22 mouse cellular contexts compared by ENCODE assay signal in genomic region chr1:38417196-38417595, GRCm38 (mm10).
DNase-seq lines count a peak whose midpoint lies in the region; ATAC-seq lines count a peak whose summit lies in the region.
"Had no signal": no experiment of that assay in that cellular context is flagged by ENCODE, and none has a peak within 500 bp of the region (broad histone marks: within the 10 kb centered on the region; RNA-seq: fewer than 3 reads in every experiment).

No protein-coding gene starts in this region.

- no peaks in the 10 kb centered on the region for H3K9me3 ChIP-seq in forebrain, embryonic 12.5 days
- H3K9me3 ChIP-seq in forebrain, embryonic 11.5 days (ENCODE audit: control insufficient read depth, low read length), result no peaks in the 10 kb centered on the region
- H3K9me3 ChIP-seq in midbrain, embryonic 15.5 days, result no peaks in the 10 kb centered on the region
- H3K9me3 ChIP-seq in midbrain, embryonic 11.5 days (ENCODE audit: control insufficient read depth, low read length), result no peaks in the 10 kb centered on the region
- no peaks in the 10 kb centered on the region for H3K9me3 ChIP-seq in hindbrain, embryonic 16.5 days (ENCODE audit: control insufficient read depth, low read length)
- H3K9me3 ChIP-seq: G1E; liver, embryonic 15.5 days had no signal

- H3K4me2 ChIP-seq in forebrain, embryonic 12.5 days, result no peak overlapping the region
- H3K4me2 ChIP-seq in forebrain, embryonic 11.5 days (ENCODE audit: low read depth, low read length, severe bottlenecking), result no peak overlapping the region
- H3K4me2 ChIP-seq in midbrain, embryonic 15.5 days, result no peak overlapping the region
- H3K4me2 ChIP-seq in midbrain, embryonic 11.5 days, result no peak overlapping the region
- H3K4me2 ChIP-seq in hindbrain, embryonic 16.5 days (ENCODE audit: low read length), result peak overlapping the region; percentile 11; the same call in 1 of the 2 replicates
- H3K4me2 ChIP-seq: liver, embryonic 15.5 days had no signal

- 0 out of 2 replicates have a peak, but pooled peaks have one; percentile 46 for ATAC-seq in forebrain, embryonic 12.5 days (ENCODE audit: low FRiP score)
- no peak for ATAC-seq in forebrain, embryonic 11.5 days (replicated peaks; ENCODE audit: low FRiP score)
- ATAC-seq in midbrain, embryonic 15.5 days (replicated peaks), result 0 out of 2 replicates have a peak, but pooled peaks have one; percentile 26
- no peak for ATAC-seq in midbrain, embryonic 11.5 days (ENCODE audit: low FRiP score)
- ATAC-seq in hindbrain, embryonic 16.5 days, result no peak
- ATAC-seq: CD4-positive, CD25-positive, alpha-beta regulatory T cell, adult 4 months; intestine, postnatal 0 days had no signal

- H3K27ac ChIP-seq in forebrain, embryonic 12.5 days, result peak overlapping the region; percentile 57; the same call in 1 of the 2 replicates
- H3K27ac ChIP-seq in forebrain, embryonic 11.5 days (ENCODE audit: low read depth, low read length), result no peak overlapping the region
- H3K27ac ChIP-seq in midbrain, embryonic 15.5 days, result peak overlapping the region; percentile 27; the same call in 1 of the 2 replicates
- H3K27ac ChIP-seq in midbrain, embryonic 11.5 days (ENCODE audit: low read depth, low read length), result no peak overlapping the region
- H3K27ac ChIP-seq in hindbrain, embryonic 16.5 days (ENCODE audit: low read depth, low read length), result peak overlapping the region; percentile 21; the same call in 1 of the 2 replicates
- H3K27ac ChIP-seq: liver, embryonic 15.5 days had no signal

- 42% methylated on average over 12 of the region's 12 CpGs for WGBS in forebrain, embryonic 12.5 days
- WGBS in forebrain, embryonic 11.5 days, result 46% methylated on average over 12 of the region's 12 CpGs
- WGBS in midbrain, embryonic 15.5 days, result 43% methylated on average over 12 of the region's 12 CpGs
- WGBS in midbrain, embryonic 11.5 days, result 54% methylated on average over 12 of the region's 12 CpGs
- WGBS in hindbrain, embryonic 16.5 days, result 35% methylated on average over 12 of the region's 12 CpGs

- peaks cover 21% of the 10 kb centered on the region for H3K4me1 ChIP-seq in forebrain, embryonic 12.5 days
- 0 out of 2 replicates have a peak, but pooled peaks cover 2% of the 10 kb centered on the region for H3K4me1 ChIP-seq in forebrain, embryonic 11.5 days (replicated peaks; ENCODE audit: control insufficient read depth, insufficient read depth, low read length)
- peaks cover 22% of the 10 kb centered on the region for H3K4me1 ChIP-seq in midbrain, embryonic 15.5 days
- peaks cover 5% of the 10 kb centered on the region for H3K4me1 ChIP-seq in midbrain, embryonic 11.5 days (ENCODE audit: control insufficient read depth, insufficient read depth, low read length)
- H3K4me1 ChIP-seq in hindbrain, embryonic 16.5 days (ENCODE audit: control insufficient read depth, insufficient read depth, low read depth, low read length), result peaks cover 12% of the 10 kb centered on the region
- H3K4me1 ChIP-seq: liver, embryonic 15.5 days had no signal

- no peak overlapping the region for H3K4me3 ChIP-seq in forebrain, embryonic 12.5 days (replicated peaks)
- no peak overlapping the region for H3K4me3 ChIP-seq in forebrain, embryonic 11.5 days (ENCODE audit: low read depth, low read length)
- H3K4me3 ChIP-seq in midbrain, embryonic 15.5 days, result no peak overlapping the region
- H3K4me3 ChIP-seq in midbrain, embryonic 11.5 days (ENCODE audit: low read depth, low read length), result no peak overlapping the region
- H3K4me3 ChIP-seq in hindbrain, embryonic 16.5 days (ENCODE audit: low read length), result no peak overlapping the region
- H3K4me3 ChIP-seq: erythroblast, embryonic 14.5 days; left cerebral cortex, adult 2 months; liver, embryonic 15.5 days; myocyte had no signal

- H3K9ac ChIP-seq in forebrain, embryonic 12.5 days, result no peak overlapping the region
- H3K9ac ChIP-seq in forebrain, embryonic 11.5 days (ENCODE audit: low read length), result no peak overlapping the region
- H3K9ac ChIP-seq in midbrain, embryonic 15.5 days, result no peak overlapping the region
- H3K9ac ChIP-seq in midbrain, embryonic 11.5 days (ENCODE audit: low read length), result no peak overlapping the region
- no peak overlapping the region for H3K9ac ChIP-seq in hindbrain, embryonic 16.5 days (ENCODE audit: low read depth, low read length)
- H3K9ac ChIP-seq: liver, embryonic 15.5 days had no signal

- no peak for DNase-seq in forebrain, embryonic 11.5 days (ENCODE audit: low spot score)
- DNase-seq in midbrain, embryonic 11.5 days (ENCODE audit: low spot score, missing footprints), result no peak
- no peak for DNase-seq in T-cell, adult 2 months (ENCODE audit: low spot score)
- DNase-seq in gastrocnemius, postnatal 25 days, result no peak
- DNase-seq in urinary bladder, postnatal 14 days (ENCODE audit: low spot score), result no peak
- DNase-seq: cerebellum, adult 11-12 months; cerebellum, postnatal 36 days; heart, postnatal 4 days; kidney, postnatal 10 days; lung, postnatal 10 days; right cerebral cortex, postnatal 4 days; thymus, postnatal 25 days had no signal

- H3K36me3 ChIP-seq in forebrain, embryonic 12.5 days (replicated peaks), result no peaks in the 10 kb centered on the region
- no peaks in the 10 kb centered on the region for H3K36me3 ChIP-seq in forebrain, embryonic 11.5 days (ENCODE audit: control insufficient read depth, insufficient read depth, low read length)
- H3K36me3 ChIP-seq in midbrain, embryonic 15.5 days (replicated peaks), result no peaks in the 10 kb centered on the region
- no peaks in the 10 kb centered on the region for H3K36me3 ChIP-seq in midbrain, embryonic 11.5 days (ENCODE audit: control insufficient read depth, insufficient read depth, low read length)
- H3K36me3 ChIP-seq in hindbrain, embryonic 16.5 days (ENCODE audit: control insufficient read depth, insufficient read depth, low read length), result no peaks in the 10 kb centered on the region
- H3K36me3 ChIP-seq: G1E; liver, embryonic 15.5 days had no signal

- H3K27me3 ChIP-seq in forebrain, embryonic 12.5 days, result no peaks in the 10 kb centered on the region
- no peaks in the 10 kb centered on the region for H3K27me3 ChIP-seq in forebrain, embryonic 11.5 days (ENCODE audit: control insufficient read depth, insufficient read depth, low read length)
- no peaks in the 10 kb centered on the region for H3K27me3 ChIP-seq in midbrain, embryonic 15.5 days (replicated peaks)
- no peaks in the 10 kb centered on the region for H3K27me3 ChIP-seq in midbrain, embryonic 11.5 days (ENCODE audit: control insufficient read depth, insufficient read depth, low read length)
- H3K27me3 ChIP-seq in hindbrain, embryonic 16.5 days (replicated peaks; ENCODE audit: control insufficient read depth, insufficient read depth, low read length), result no peaks in the 10 kb centered on the region
- H3K27me3 ChIP-seq: liver, embryonic 15.5 days had no signal

Comparison
In these comparisons a context has a peak if more than half of its experiments do, and no peak if none do; other contexts are left out.
1. ATAC-seq: peak in forebrain, embryonic 12.5 days (single experiment) and midbrain, embryonic 15.5 days (single experiment); none in forebrain, embryonic 11.5 days (single experiment), midbrain, embryonic 11.5 days (single experiment) and hindbrain, embryonic 16.5 days (single experiment).
2. H3K27ac ChIP-seq: peak in forebrain, embryonic 12.5 days (single experiment), midbrain, embryonic 15.5 days (single experiment) and hindbrain, embryonic 16.5 days (single experiment); none in forebrain, embryonic 11.5 days (single experiment) and midbrain, embryonic 11.5 days (single experiment).